Mouse (Mus musculus) heart, embryonic 14.5 days (tissue): ENCODE results near the gene Pakap. TPM values are rescaled to one million over a fixed set of nuclear protein-coding genes. Genes with fewer than 3 reads are reported as not detected.

Source experiments
- ATAC-seq: fragments of 200-750 bp; cut with Nextera tagmentation; 2 replicates; pipeline ENCODE4 v1.8.0; 2017; ENCODE audit warnings: low read depth, moderate TSS enrichment; ENCODE audit not compliant: insufficient number of reproducible peaks, insufficient read depth, low FRiP score
- H3K27ac ChIP-seq, 2 experiments: fragments of 200-500 bp in 1 of 2; fragments of 300-500 bp in 1 of 2; sonication (generic) in 1 of 2; replicated peaks in 1 of 2; 2 replicates each; pipeline ENCODE4 v1.5.1; 2012 to 2014; ENCODE audit warnings: low read depth in 2 of 2, low read length in 2 of 2, control low read depth in 1 of 2, mild to moderate bottlenecking in 1 of 2, mixed read lengths in 1 of 2; ENCODE audit not compliant: control insufficient read depth in 1 of 2, insufficient read depth in 1 of 2
- H3K27me3 ChIP-seq: fragments of 300-500 bp; sonication (generic); 2 replicates; pipeline ENCODE4 v1.6.1; 2014; ENCODE audit warnings: mild to moderate bottlenecking, low read length, control low read depth; ENCODE audit not compliant: control insufficient read depth, insufficient read depth
- H3K36me3 ChIP-seq: fragments of 300-500 bp; sonication (generic); 2 replicates; pipeline ENCODE4 v1.6.1; 2014; ENCODE audit warnings: mild to moderate bottlenecking, control low read depth, low read length, mixed read lengths; ENCODE audit not compliant: control insufficient read depth, insufficient read depth
- H3K4me1 ChIP-seq, 2 experiments: fragments of 200-500 bp in 1 of 2; fragments of 300-500 bp in 1 of 2; sonication (generic) in 1 of 2; 2 replicates each; pipeline ENCODE4 v1.6.1; 2012 to 2014; ENCODE audit warnings: low read length in 2 of 2, control low read depth in 1 of 2, mixed read lengths in 1 of 2; ENCODE audit not compliant: control insufficient read depth in 2 of 2, insufficient read depth in 2 of 2
- H3K4me2 ChIP-seq: fragments of 300-500 bp; sonication (generic); 2 replicates; pipeline ENCODE4 v1.6.1; 2014; ENCODE audit warnings: mild to moderate bottlenecking, low read length
- H3K4me3 ChIP-seq, 2 experiments: fragments of 200-500 bp in 1 of 2; fragments of 300-500 bp in 1 of 2; sonication (generic) in 1 of 2; 2 replicates each; pipeline ENCODE4 v1.5.1; 2012 to 2014; ENCODE audit warnings: low read length in 2 of 2, mild to moderate bottlenecking in 2 of 2, control low read depth in 1 of 2, low read depth in 1 of 2, moderate library complexity in 1 of 2; ENCODE audit not compliant: control insufficient read depth in 1 of 2, insufficient read depth in 1 of 2
- H3K9ac ChIP-seq: fragments of 300-500 bp; sonication (generic); 2 replicates; pipeline ENCODE4 v1.6.1; 2014; ENCODE audit warnings: mild to moderate bottlenecking, low read length
- H3K9me3 ChIP-seq: fragments of 300-500 bp; sonication (generic); 2 replicates; pipeline ENCODE4 v1.6.1; 2016; ENCODE audit warnings: low read length, control low read depth; ENCODE audit not compliant: control insufficient read depth
- WGBS: fragments of 180-500 bp; shearing (Covaris S2); extraction: QIAGEN DNeasy Blood & Tissue Kit; methylation state at CpG from one replicate; pipeline ENCODE4 v1.1.7; 2014; 5-methylcytosine and 5-hydroxymethylcytosine counted together
- polyA plus RNA-seq: library from polyadenylated mRNA; unstranded; fragments of >200 nt; fragmentation: Nextera tagmentation; extraction: Ambion mirVana; gene quantifications from 2 replicates; pipeline ENCODE4 v1.2.1, GENCODE M21; 2014

The Pakap gene
- polyA plus RNA-seq, 1 experiment from 2014 or later, result 59.6 TPM

DNA sequence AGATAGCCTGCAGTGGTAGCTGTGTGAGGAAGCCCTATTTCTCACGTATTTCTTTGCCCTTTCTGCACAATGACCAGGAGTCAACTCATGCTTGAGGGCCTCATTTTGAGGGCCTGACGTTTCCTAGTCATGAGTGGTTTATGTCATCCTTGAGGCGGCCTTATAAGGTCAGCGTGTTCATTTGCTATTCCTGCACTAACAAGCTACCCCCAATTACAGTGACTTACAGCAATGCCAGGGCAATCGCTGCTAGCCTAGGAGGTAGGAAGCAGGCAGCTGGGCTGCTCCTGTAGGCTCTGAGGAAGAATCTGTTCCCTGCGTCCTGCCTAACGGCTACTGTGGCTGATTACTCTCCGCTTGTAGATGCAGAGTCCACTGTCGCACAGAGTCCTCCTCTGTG is 269.1 kb downstream of the Pakap start:
- WGBS, result 32% methylated on average over 9 of the region's 9 CpGs
- Histone ChIP-seq H3K36me3 (no peaks in the 10 kb centered on the region), H3K27me3 (no peaks in the 10 kb centered on the region), H3K27ac (peak overlapping the region; percentile 82 to 83), H3K4me2 (peak overlapping the region; percentile 26), H3K4me3 (no peak overlapping the region), H3K9ac (peak overlapping the region; percentile 57), H3K9me3 (no peaks in the 10 kb centered on the region), H3K4me1 (peaks cover 20 to 54% of the 10 kb centered on the region in 2 experiments)
- ATAC-seq, result no peak

DNA sequence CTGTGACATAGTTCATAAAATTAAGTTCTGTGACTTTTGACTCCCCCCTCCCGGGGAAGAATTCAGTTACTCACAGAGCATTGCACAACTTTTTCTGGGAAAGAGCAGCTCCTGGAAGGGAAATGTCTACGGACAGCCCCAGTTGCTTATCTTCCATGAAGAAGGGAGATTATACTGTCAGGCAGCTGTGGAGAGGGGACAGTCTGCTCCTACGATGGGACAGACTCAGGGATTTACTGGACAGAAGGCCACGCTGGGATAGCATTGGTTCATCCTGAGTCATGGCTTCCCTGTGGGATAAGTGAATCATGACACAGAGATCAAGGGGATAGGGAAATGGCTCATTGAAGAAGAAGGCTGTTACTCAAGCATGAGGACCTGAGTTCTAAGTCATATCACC is 271.4 kb downstream of the Pakap start:
- no peak for ATAC-seq
- Histone ChIP-seq H3K4me2 (no peak overlapping the region), H3K4me3 (no peak overlapping the region), H3K9ac (no peak overlapping the region), H3K4me1 (peaks cover 12 to 46% of the 10 kb centered on the region in 2 experiments), H3K9me3 (no peaks in the 10 kb centered on the region), H3K27me3 (no peaks in the 10 kb centered on the region), H3K36me3 (no peaks in the 10 kb centered on the region), H3K27ac (no peak overlapping the region; a peak in 1 of 4 replicates)
- 32% methylated on average over 4 of the region's 4 CpGs for WGBS

DNA sequence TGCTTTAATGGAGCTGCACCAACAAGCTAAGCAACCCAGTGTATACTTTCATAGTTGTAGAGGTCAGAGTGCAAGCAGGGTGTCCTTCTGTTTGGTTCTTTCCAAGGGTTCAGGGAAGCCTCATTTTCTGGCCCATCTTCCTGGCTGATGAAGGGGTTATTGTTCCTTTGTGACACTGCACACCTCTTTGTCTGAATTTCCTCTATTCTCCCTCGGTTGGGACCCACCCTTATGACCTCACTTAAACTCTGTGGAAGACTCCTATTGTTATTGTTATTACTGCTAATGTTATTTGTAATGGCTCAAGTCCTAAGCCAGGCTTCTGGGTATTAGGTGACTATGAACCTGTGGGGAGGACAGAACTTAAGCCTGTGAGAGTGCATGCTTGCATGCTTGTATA is 273.9 kb downstream of the Pakap start:
- H3K4me1 ChIP-seq, result peaks cover 16 to 51% of the 10 kb centered on the region in 2 experiments
- H3K9ac ChIP-seq, result no peak overlapping the region
- WGBS, result 69% methylated on average over 1 of the region's 1 CpGs
- H3K4me3 ChIP-seq, result no peak overlapping the region
- H3K9me3 ChIP-seq, result no peaks in the 10 kb centered on the region
- H3K36me3 ChIP-seq, result no peaks in the 10 kb centered on the region
- peak overlapping the region in 1 of 2 experiments; percentile 67; a peak in 1 of 4 replicates for H3K27ac ChIP-seq
- no peak for ATAC-seq
- no peak overlapping the region for H3K4me2 ChIP-seq
- H3K27me3 ChIP-seq, result no peaks in the 10 kb centered on the region

DNA sequence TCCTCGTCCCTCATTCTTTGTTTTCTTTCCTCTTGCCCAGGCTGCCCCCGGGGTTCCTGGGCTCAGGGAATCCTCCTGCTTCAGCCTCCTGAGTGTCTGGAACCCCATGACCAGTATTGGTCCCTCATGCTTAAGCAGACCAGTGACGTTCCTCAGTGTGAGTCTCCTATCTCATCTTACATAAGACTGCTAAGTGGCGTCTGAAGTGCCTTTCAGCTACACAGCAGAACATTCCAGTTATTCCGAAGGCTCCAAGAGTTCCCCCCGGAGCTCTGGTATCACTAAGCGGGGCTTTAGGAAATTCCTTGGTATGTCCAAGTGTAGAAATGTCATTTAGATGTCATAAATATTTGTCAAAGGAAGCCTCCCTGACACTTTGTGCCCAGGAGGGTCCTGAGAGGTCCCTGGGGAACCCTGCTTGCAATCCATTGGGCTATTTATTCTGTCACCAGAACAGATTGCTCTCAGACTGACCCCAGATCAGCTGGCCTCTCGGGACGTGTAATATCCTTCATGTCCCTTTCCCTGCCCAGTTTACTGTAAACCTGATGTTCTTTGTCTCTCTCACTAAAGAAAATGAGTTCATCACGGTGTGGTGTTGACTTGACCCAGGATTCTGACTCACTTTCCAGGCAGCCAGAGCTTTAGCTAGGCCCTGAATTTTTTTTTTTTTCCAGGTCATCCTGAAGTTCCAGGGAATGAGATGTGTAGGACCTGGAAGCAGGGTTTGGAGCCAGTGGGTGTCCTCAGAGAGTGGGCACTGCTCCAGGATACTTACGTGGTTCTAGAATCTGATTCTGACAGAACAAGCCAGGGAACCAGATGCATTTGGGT is 274.7 kb downstream of the Pakap start:
- H3K27ac ChIP-seq, result peak overlapping the region; percentile 55 to 67
- H3K27me3 ChIP-seq, result no peaks in the 10 kb centered on the region
- H3K4me1 ChIP-seq, result peaks cover 19 to 51% of the 10 kb centered on the region in 2 experiments
- WGBS, result 33% methylated on average over 11 of the region's 11 CpGs
- no peak overlapping the region for H3K4me2 ChIP-seq
- H3K9ac ChIP-seq, result peak overlapping the region; percentile 11; the same call in 1 of the 2 replicates
- H3K4me3 ChIP-seq, result no peak overlapping the region
- H3K36me3 ChIP-seq, result no peaks in the 10 kb centered on the region
- no peaks in the 10 kb centered on the region for H3K9me3 ChIP-seq
- ATAC-seq, result no peak

DNA sequence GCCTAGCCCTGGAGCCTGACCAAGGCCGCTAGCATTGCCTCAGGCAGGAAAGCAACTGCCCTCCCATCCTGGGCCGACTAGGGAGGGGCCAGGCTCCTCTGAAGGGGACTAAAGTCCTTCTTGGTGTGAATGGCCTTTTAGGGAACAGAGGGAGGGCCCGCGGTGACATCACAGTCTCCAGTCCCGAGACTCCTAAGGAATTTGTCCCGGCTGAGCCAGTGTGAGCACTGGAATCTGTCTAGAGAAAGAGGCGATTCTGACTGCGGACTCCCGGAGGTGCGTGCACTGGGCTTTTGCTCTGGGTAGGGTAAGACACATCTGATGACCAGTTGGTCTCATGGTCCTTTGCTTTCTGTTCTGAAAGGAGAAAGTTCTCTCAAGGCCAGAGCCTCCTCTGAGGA is 277.1 kb downstream of the Pakap start:
- H3K4me2 ChIP-seq, result peak overlapping the region; percentile 73
- ATAC-seq, result peak; percentile 89
- H3K9me3 ChIP-seq, result no peaks in the 10 kb centered on the region
- WGBS, result under 1% methylated on average over 10 of the region's 10 CpGs
- H3K27ac ChIP-seq, result peak overlapping the region; percentile 96 to 99
- H3K9ac ChIP-seq, result peak overlapping the region; percentile 90
- H3K36me3 ChIP-seq, result peaks cover 6% of the 10 kb centered on the region; the same call in 1 of the 2 replicates
- peak overlapping the region; percentile 57 to 78 for H3K4me3 ChIP-seq
- no peaks in the 10 kb centered on the region for H3K27me3 ChIP-seq
- H3K4me1 ChIP-seq, result peaks cover 25 to 54% of the 10 kb centered on the region in 2 experiments

DNA sequence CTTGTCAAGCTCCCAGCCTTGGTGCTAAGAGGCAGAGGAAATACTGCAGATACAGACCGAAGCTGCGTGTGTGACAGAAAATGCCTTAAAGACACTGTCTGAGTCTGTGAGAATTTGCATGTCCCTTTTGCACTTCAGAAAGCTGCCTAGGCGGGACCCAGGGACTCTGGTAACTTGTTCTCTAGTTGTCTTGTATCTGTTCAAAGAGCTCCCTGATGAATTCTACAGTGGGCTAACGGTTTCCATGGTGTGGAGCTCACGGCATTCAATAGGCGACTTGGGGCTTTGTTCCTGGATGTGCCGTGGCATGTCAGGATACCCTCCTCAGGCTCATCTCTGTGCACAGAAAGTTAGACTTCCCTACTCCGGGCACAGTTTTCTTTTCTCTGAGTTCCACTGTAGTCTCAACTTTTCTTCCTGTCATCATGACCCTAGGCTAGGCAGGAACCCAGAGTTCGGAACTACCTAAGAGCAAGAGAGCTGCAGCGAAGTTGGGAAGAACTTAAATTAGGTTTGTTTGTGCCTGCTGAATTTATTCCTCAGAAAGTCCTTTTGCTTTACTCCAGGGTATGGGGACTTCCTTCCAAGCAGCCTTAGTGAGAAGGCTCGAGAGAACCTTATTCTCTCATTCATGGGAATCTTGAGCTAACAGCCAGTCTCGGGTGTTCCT is 277.7 kb downstream of the Pakap start:
- Histone ChIP-seq H3K4me1 (peaks cover 25 to 48% of the 10 kb centered on the region in 2 experiments), H3K27me3 (no peaks in the 10 kb centered on the region), H3K9me3 (no peaks in the 10 kb centered on the region), H3K27ac (peak overlapping the region; percentile 96 to 99), H3K9ac (peak overlapping the region; percentile 90), H3K36me3 (peaks cover 13% of the 10 kb centered on the region; the same call in 1 of the 2 replicates), H3K4me3 (peak overlapping the region; percentile 57 to 78), H3K4me2 (peak overlapping the region; percentile 73)
- 11% methylated on average over 12 of the region's 12 CpGs for WGBS
- ATAC-seq, result no peak

DNA sequence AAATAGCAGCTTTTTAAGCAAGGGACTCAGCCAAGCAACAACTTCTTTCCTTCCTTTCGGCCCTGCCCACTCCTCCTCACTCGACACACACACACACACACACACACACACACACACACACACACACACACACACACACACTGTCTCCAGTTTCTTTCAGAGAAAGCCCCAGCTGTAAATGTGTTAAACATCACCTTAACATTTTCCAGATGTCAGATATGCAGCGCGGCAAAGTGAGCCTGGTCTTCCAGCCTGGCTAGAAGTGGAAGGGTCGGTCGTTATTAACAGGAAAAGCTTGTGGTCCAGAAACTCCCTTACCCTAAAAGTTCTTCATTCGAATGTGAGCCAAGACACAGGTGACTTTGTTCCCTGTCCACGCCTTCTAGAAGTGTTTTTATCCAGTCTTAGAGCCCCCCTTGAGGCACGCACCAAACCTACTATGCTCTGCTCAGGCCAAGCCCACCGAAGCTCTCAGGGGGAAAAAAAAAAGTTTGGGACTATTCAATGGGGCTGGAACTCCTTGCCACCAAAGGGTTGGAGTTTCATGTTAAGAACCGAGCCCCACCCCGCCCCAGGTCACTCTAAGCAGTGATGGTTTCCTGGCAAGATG is 278.5 kb downstream of the Pakap start:
- peak overlapping the region; percentile 73 for H3K4me2 ChIP-seq
- H3K27ac ChIP-seq, result peak overlapping the region; percentile 96 to 99
- WGBS, result 7% methylated on average over 11 of the region's 12 CpGs
- H3K4me1 ChIP-seq, result peaks cover 28 to 53% of the 10 kb centered on the region in 2 experiments
- H3K36me3 ChIP-seq, result peaks cover 20% of the 10 kb centered on the region; the same call in 1 of the 2 replicates
- H3K9ac ChIP-seq, result peak overlapping the region; percentile 90
- ATAC-seq, result no peak
- peak overlapping the region; percentile 57 to 78 for H3K4me3 ChIP-seq
- H3K27me3 ChIP-seq, result no peaks in the 10 kb centered on the region
- no peaks in the 10 kb centered on the region for H3K9me3 ChIP-seq
